Mouse (Mus musculus) megakaryocyte, embryonic 14.5 days (primary cell): Measurements from ENCODE around the gene Gm525.

Experiments used
- FLI1 ChIP-seq: IDR thresholded peaks from 2 replicates; pipeline ENCODE4 v1.6.1; 2012; ENCODE audit warnings: low read length, inconsistent platforms, mixed read lengths
- GATA1 ChIP-seq: IDR thresholded peaks from 3 replicates; pipeline ENCODE4 v1.6.1; 2012; ENCODE audit warnings: mixed read lengths, low read length, inconsistent platforms, borderline replicate concordance

GRCm38 (mm10) chr11:89025603-89026002, 48.0 kb upstream of the Gm525 start:
- TF ChIP-seq GATA1 (no peak), FLI1 (no peak)
